Mouse (Mus musculus) ovary, adult 18-20 months (tissue): ENCODE data around the gene Zbtb4.

Experiments used
- DNase-seq: peaks from one replicate; pipeline ENCODE4 v3.0.0; 2022; ENCODE audit warnings: low spot score, mixed read lengths

Gene Zbtb4

DNA sequence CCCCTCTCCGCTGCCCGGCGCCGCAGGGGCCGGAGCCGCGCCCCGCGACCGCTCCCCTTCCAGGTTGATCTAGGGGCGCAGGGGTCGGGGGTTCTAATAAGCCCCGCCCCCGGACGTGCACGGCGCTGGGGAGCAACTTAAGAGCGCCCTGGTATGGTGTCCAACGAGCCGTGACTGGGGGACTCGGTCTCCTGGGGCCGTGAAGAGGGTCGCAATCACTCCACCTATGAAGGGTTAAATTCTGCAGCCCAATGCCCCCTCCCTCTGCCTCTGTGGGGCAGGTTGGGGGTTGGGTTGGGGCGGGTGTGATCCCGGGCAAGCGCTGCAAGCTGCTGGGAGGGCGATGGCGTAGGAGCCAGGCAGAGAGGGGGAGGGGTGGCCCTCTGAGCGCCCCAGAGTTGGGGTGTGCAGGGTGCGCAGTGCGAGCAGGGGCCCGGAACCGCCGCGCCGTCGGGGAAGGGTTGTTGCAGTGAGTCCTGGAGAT, 456 bp downstream of the Zbtb4 start:
- peak; percentile 54 for DNase-seq

DNA sequence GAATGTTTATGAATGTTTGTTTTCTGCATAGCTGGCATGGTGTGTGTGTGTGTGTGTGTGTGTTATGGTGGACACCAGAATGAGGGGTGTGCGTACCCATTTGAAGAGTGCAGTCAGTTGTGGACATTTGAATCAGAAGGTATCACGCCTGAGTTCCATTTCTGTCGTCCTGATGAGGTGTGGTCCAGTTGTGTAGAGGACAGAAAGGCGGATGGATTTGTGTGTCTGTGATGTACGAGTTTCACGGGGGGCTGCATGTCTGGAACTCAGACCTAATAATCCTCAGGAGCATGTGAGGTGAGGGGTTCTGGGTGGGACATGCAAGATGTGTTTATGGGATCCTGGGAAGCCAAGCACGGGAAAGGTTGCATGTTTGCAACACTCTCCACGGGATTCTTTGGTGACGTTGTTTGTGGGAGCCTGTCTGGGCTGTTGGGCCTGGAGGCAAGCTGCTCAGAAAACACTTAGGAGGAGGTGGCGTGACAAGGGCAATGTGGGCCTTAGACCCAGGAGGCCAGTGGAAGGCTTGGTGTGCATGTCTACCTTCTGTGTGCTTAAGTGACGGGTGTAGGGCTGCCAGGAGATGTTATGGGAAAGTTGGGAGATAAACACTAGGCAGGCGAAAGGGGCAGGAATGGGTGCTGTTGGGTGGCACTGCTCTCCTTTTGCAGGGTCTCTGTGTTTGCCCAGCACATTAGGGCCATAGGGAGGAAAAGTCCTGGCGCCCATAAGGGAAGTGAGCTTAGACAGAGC, 1.3 kb downstream of the Zbtb4 start:
- DNase-seq: no peak

DNA sequence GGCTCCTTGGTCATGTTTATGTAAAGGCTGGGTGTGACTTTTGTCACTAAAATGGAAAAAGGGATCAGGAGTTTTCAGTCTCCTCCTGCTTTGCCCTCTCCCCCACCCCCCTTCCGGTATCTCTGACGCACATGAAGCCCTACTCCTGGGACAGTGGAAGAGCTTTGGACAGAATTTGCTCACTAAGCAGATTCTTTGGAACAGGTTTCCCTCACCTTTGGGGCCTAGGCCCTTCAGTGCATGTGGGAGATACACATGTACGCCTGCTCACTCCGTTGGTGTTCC, 1.9 kb downstream of the Zbtb4 start:
- DNase-seq: no peak

DNA sequence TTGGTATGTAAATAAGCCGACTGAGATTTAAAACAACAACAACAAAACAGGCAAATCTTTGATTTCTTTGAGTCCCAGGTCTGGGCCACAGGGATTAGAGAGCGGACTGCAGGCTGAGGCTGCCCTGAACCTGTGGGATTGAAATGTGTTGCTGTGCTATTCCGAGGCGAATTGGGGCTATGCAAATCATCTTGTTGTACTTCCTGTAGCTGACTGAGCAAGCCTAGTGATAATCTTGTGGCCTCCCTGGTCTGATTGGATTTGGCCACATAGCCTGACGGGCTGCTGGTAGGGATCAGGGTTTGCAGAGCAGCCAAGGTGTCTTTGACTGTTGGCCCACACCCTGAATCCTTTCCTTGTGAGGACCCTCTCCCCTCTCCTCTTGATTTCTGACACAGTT, 9.2 kb downstream of the Zbtb4 start:
- DNase-seq: no peak

DNA sequence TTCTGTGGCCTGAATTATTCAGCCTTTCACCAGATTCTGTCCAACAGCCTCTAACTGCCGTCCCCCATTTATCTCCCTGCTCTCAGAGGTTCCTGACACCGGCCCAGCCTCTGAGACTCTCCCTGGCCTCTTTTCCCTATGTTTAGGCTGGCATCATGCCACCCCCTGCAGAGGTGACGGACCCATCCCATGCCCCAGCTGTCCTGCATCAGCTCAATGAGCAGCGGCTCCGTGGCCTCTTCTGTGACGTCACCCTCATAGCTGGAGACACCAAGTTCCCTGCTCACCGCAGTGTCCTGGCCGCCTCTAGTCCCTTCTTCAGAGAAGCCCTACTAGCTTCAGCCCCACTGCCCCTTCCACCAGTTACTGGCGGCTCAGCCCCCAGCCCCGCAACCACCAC, 10.0 kb downstream of the Zbtb4 start:
- no peak for DNase-seq

DNA sequence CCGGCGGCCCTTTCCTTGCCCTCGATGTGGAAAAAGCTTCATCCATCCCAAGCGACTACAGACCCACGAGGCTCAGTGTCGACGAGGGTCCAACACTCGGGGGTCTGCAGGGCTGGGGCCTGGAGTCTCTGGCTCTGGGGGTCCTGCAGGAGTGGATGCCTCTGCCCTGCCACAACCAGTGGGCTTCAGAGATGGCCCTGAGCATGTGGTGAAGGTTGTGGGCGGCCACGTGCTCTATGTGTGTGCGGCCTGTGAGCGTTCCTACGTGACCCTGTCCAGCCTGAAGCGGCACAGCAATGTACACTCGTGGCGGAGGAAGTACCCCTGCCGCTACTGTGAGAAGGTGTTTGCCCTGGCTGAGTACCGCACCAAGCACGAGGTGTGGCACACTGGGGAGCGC, 10.8 kb downstream of the Zbtb4 start:
- no peak for DNase-seq

DNA sequence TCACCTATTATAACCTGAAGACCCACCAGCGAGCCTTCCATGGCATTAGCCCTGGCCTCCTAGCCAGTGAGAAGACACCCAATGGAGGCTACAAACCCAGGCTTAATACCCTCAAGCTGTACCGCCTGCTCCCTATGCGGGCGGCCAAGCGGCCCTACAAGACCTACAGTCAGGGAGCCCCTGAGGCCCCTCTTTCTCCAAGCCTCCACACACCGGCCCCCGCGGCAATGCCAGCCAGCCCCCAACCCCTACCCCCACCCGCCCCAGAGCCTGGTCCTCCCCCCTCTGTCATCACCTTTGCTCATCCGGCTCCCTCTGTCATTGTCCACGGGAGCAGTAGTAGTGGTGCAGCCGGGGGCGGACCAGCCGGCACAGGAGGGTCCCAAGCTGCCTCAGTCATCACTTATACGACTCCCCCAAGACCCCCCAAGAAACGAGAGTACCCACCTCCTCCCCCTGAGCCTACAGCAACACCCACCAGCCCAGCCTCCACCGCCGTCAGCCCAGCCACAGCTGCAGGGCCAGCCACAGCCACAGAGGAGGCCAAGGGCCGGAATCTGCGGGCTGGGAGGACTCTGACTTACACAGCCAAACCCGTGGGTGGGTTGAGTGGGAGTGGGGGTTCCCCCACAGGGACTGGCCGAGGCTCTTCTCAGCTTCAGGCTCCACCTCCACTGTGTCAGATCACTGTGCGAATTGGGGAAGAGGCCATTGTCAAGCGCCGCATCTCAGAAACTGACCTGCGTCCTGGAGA, 12.0 kb downstream of the Zbtb4 start:
- no peak for DNase-seq

DNA sequence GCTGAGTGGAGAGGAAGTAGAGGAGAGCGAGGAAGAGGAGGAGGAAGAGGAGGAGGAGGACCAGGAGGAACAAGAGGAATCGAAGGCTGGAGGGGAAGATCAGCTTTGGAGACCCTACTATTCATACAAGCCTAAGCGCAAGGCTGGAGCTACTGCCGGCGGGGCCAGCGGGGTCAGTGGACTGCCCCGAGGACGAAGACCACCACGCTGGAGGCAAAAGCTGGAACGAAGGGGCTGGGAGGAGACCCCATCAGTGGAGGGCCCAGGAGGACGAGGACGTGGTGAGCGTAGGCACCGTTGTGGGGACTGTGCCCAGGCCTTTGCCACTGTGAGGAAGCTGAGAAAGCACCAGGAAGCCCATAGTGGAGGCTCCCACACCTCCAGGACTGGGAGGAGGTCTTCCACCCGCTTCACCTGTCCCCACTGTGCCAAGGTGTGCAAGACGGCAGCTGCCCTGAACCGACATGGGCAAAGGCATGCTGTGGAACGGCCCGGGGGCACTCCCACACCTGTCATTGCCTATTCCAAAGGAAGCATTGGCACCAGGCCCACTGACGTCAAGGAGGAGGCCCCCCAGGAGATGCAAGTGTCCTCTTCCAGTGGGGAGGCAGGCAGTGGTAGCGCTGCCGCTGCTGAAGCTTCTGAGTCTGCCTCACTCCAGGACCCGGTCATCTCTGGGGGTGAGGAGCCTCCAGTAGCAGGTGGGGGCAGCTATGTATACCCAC, 12.7 kb downstream of the Zbtb4 start:
- DNase-seq: no peak

DNA sequence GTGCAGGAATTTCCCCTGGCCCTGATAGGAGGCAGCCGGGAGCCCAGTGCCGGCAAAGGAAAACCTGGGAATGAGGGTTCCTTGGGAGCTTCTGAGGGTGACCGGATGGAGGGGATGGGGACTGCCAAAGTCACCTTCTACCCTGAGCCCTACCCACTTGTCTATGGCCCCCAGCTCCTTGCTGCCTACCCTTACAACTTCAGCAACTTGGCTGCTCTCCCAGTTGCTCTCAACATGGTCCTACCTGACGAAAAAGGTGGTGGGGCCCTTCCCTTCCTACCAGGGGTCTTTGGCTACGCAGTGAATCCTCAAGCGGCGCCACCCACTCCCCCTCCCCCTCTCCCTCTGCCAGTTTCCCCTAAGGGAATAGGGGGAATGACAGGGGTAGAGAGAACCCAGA, 13.3 kb downstream of the Zbtb4 start:
- no peak for DNase-seq

DNA sequence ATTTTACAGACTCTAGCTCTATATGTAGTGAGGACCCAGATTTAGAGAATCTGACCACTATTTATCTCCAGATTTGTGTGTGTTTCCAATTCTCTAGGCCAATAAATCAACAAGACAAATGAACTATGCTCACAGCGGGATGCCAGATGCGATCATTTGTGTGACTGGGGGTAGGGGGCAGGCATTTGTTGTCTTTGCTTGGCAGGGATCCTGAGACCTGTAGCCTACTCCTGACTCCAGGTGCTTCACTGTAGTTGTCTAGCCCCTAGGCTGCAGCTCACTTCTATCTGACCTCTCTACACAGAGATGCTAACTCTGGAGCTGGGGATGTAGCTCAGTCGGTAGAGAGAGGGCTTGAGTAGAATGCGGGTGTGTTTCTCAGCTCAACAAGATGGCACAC, 16.1 kb downstream of the Zbtb4 start:
- DNase-seq: no peak

DNA sequence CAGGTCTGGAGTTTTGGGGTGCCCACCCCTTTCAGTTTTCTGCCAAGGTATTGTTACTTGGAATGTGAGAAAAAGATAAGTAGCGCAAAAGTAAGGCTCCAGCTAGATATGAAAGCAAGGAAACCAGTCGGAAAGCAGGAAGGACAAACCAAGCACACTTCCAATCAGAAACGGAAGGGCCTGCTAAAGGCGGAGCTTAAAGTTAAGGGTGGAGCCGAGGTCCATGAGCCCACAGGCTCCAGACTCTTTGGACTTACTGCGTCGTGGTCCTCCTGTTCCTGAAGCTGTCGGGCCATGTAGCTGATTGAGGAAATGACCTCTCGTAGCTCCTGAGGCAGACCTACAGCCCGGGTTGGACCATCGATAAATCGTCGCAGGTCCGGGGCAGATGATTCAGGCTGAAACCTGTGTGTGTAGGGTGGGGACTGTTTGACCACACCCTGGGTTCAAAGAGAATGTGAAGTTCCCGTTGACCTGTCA, 19.1 kb downstream of the Zbtb4 start:
- DNase-seq: no peak

DNA sequence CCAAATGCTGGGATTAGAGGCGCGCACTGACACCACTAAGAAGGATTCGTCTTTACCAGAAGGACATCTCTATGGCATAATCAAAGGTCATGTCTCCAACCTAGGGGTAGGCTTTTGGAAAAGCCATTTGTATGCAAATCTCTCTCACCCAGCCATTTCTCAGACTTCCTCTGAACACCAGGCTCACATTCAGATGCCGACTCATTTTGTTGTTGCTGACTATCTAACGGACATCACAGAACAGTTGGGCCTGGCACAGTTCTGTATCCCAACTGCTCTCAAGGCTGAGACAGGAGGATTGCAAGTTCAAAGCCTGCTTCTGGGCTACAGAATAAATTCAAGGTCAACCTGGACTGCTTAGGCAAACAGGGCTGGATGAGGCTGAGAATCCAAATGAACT, 21.6 kb downstream of the Zbtb4 start:
- no peak for DNase-seq

DNA sequence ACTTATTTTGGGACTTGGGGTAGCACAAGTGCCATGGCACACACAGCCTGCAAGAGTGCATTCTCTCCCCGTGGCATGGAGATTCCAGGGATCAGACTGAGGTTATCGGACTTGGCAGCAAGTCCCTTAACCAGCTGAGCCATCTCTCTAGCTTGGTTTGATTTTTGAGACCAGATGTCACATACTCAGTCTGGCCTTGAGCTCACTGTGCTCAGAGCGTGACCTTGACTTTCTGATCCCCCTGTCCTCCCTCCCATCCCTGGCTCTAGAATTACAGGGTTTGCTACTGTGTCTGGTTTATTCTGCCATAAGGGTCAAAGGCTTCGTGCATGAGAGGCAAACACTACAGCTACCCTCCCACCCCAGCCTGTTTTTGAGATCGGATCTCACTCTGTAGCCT, 23.7 kb downstream of the Zbtb4 start:
- DNase-seq: no peak

DNA sequence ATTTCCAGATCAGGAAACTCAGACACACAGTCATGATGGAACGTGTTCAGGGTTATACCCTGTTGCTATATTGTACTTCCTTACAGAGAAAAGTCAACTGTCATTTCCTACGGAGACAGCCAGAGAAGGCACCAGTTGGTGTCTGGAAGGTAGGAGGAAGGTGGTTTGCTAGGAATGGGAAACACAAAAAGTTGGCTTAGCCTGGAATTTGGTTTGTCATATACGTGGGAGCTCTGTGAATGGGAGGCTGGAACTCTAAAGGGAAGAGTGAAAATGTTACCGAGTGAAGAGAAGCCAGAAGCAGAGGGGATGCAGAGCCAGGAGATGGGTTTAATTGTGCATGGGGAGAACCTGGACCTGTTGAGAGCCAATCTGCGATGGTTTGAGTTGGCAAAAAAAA, 25.7 kb downstream of the Zbtb4 start:
- no peak for DNase-seq

DNA sequence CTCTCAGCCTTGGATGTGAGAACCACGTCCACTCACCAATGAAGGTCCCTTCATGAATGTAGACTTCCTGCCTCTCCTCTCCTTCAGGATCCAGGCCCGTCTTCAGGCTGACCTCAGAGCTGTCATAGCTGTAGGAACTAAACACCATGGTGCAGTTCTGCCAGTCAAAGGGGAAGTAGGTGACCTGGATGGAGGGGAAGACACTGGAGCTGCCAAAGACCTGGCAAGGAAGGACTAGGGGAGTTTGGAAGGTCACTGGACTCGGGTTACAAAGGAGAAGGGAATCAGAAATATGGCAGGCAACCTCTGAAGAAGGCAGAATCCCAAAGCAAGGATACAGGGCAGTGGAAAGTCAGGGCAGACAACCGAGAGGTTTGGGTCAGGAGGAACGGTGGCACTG, 27.7 kb downstream of the Zbtb4 start:
- DNase-seq: no peak

DNA sequence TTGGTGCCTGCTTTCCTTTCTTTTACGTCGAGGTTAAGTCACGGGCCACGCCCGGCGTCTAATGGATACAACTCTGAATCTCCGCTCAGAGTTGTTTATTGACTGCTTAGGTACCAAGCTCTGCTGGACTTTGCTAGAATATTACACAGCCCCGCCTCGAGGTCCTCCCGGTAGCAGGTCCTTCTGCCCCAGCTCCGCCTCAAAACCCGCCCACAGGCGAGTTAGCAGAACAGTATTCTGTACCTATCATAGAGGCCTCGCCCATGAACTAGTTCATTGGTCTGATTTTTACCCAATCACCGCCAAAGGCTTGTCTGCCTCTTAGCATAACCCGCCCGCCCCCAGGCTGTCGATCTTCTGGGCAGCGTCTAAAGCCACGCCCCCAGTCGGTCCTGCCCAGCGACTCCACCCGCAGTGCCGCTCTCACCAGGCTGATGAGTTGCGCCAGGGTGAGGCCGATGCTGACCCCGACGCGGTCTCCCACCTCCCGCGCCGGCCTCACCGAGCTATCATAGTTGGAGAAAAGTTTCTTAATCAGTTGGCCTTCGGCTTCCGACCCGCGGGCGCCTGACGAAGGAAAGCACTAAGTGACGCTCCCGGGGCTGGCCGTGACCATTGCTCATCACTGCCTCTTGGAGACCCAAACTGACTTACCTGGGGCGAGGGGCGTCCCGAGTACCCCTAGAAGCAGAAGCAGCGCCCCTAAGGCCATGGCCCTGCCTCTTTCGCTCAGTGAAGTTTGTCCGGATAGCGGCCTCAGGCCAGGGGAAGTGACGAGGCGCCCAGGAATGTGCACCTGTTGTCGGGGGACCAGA, 29.7 kb downstream of the Zbtb4 start, which contains the start of gene Chrnb1:
Gene Chrnb1, minus strand, starts transcription at position 776 of the 815 bp plus-strand sequence.
- DNase-seq: peak; percentile 96

DNA sequence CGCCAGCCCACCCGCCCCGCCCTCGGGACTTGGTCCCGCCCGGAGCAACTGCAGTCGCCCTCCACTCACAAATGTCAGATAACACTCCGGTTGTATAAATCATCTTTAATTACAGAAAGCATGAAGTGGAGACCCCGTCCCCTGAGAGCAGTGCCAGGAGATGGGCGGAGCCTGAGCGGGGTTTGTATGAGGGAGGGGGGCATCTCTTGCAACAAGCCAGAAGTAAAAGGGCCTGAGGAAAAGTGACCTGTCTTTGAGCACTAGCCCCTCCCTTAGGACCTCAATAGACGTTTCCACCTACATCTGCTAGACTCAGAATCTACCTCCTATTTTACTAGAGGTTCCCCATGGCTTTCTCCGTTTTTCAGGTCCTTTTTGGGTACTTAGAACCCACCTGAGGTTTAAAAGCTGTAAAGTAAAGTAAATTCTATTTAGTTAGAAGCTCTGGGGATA, 30.3 kb downstream of the Zbtb4 start:
- DNase-seq: no peak

DNA sequence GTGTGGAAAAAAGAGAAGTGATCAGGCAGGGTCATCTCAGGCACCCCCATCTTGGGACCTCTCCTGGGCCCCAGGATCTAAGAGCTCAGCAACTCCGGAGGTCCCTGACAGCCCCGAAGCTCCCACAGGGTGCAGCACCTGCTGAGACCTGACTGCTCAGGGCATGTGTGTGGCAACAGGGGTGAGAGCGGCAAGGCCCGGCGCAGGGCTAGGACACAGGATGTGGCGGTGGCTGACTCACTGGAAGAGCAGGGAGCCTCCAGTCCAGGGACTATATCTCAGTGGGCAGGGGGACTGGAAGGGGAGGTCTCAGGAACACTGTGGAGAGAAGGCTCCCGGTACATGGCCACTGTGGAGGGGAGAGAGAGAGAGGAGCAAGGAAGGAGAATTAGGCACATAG, 32.2 kb downstream of the Zbtb4 start:
- DNase-seq: no peak

DNA sequence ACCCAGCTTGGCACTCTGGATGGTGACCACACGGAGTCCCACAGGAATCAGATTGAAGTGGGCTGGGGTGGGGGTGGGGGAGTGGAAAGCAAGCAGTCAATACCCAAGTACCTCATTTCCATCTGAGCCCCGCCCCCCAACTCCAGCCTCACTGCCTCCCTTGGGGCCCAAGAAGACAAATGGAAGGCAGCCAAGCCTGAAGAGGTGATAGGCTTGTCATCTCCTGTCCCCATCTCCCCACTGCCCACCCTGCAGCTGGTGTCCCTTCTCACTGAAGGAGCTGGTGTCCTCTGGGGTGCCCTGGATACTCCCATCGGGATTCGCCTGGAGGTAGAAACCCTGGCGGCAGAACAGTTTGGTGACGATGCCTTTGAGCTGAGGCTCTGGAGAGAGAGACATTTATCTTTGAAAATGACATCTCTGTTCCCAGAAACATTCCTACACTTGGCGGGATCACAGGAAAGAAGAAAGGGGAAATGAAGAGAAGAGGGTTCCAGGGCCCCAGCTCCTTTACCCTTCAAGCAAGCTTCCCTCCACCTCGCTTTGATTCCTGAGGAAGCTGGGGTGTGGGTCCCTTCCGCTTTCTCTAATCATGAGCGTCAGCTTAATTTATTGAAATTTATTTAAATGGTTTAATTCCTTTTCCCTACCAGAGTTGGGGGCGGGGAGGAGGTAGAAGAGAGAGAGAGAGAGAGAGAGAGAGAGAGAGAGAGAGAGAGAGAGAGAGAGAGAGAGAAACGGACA, 33.9 kb downstream of the Zbtb4 start:
- DNase-seq: no peak

DNA sequence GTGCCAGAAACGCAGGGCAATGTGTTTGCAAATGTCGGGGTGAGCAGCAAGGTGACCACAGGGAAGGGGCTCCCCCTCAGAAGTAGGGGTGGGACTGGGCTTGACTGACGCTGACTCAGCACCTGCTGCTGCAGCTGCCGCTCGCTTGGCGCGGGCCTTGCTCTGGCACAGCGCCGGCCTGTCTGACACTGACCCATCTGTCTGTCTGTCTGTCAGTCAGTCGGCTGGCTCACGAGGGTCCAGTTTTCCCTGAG, 34.4 kb downstream of the Zbtb4 start:
- no peak for DNase-seq

DNA sequence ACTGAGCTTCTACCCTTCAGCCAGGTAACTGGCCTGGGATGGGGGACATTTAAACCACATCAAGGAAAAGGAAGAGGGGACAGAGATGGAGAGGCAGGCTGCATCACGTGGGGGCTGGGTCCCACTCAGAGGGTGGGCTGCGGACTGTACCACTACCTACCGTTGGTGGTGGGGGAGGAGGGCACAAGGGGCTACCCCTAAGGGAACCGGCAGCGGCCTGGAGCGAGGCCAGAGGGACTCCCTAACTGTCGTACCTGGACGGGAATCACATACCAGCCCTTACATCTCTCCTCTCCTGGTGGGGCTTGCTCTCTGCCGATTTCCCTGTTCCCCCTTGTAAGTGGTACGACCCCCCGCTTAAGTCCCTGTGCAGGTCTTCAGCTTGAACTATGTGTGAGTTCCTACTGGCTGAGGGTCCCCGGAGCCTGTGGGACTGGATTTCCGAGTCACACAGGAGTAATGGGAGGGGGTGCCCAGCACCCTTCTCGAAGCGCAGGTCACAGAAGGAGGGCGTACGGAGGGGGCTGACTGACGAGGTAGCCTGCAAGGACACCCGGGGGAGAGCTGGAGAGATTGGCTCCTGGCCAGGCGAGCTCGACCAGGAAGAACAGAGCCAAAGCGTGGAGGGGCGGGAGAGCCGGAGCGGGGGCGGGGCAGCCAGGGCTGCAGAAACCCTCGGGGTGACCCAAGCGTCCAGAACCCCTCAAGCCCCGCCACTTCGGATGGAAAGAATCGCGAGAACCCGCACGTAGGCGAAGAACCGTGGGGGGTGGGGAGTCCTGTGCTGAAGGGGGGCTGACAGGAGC, 34.9 kb downstream of the Zbtb4 start:
- DNase-seq: peak; percentile 69
